Mouse (Mus musculus) c-Kit-positive CD71-positive TER-119-negative erythroid progenitor cells, embryonic 14.5 days (primary cell): Measurements from ENCODE around the gene Tmem89.

ENCODE experiments used
- DNase-seq: peaks from one replicate; pipeline ENCODE4 v3.0.0-alpha.2; 2013; ENCODE audit warnings: low read depth

Gene Tmem89

DNA sequence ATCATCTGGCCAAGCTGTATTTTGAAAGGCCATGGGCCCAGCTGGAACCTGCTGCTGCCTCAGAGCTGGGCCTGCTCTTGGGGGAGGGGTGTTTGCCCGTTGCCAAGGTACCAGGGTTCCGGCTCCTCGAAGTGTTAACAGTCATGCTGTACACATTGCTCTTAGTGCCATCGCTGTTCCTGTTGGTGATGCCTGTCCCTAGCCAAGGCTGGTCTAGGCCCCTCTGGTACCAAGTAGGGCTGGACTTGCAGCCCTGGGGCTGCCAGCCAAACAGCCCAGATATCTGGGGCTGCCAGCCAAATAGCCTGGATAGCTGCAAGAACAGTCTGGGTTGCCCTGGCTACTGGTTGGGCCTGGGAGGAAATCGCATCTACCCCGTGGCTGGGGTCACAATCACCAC lies at the start of gene Tmem89:
Tmem89 (plus strand) TSS at position 129 of the 400 bp plus-strand sequence.
- no peak for DNase-seq

DNA sequence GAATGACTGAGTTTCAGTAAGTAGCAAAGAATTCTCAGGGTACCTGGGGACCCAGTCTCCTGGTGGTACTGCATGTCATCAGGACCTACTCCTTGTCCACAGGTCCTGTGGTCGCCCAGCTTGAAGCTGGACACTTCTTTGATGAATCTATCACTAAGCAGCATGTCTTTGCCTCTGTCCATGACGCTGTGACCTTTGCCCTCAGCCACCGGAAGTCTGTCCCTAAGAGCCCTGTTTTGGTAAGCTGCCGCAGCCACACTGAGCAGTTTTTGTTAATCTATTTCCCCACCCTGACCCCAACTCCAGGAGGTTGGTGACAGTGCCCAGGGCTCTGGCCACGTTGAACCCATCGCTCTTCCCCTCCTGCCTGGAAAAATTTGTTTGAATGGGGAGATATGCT lies 2.1 kb upstream of the Tmem89 start:
- no peak for DNase-seq

DNA sequence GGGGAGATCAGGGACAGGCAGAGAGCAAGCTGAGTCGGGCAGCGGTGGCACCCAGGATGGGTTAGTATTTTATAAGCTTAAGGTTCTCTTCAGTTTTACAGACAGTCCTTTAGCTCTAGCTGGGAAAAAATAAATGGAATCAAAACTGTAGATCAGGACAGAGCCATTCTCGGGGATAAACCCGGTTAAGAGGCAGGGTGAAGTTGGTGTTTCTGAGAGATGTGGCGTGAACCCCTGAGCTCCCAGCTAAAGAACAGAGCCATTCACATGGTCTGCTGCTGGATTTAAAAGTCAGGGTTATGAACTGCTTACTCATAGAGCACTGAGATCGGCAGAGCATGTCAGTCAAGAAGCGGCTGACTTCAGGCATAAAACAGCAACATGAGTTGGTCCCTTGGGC lies 1.3 kb upstream of the Tmem89 start:
- no peak for DNase-seq

DNA sequence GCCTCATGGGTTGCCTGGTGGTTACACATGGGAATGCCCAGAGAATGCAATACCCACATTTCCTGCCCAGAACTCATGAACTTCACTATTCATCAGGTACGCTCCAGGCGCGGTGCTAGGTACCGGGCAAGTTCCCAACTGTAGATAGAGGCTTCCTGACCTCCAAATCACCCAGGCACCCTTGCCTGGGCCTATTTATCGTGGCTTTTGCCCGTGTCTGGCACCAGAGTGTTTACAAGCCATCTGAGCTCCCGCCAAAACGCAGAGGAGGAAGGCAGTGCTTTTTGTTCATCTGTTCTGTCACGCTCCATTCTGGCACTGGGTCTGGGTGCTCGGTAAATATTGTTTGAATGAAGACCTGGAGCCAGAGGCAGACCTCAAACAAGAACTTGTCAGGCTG lies 798 bp upstream of the Tmem89 start:
- no peak for DNase-seq

DNA sequence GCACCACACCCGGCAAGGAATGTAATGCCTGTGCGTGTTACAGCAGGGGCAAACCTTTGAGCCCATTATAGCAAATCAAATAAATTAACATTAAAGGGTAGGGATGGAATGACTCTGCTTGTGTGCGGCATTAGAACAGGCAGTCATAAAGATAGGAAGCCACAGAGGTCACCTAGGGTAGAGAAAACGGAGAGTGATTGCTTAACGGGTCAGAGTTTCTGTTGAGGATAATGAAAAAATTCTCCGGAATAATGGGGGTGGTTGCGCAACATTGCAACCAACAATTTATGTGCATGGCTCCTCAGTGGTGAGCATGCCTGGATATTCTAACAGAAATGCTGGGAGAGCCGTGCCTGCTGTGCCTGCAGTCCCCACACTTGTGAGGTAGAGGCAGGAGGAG lies 11.5 kb downstream of the Tmem89 start:
- DNase-seq, result no peak

DNA sequence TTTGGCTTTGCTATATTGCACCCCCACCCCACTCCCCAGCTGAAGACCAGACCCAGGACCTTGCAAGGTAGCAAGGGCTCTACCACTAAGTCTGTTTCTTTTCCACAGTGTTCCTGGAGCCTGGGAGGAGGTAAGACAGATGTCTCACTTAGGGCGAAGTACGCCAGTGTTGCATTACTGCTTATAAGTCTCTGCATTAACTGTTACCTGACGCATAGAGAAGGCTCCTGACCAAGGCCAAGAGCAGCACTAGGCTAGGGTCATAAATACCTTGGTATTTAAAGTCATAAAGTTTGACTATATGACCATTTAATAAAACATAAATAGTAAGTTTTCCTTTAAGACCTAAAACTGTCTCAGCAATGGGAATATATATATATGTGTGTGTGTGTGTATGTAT lies 14.0 kb downstream of the Tmem89 start:
- no peak for DNase-seq

DNA sequence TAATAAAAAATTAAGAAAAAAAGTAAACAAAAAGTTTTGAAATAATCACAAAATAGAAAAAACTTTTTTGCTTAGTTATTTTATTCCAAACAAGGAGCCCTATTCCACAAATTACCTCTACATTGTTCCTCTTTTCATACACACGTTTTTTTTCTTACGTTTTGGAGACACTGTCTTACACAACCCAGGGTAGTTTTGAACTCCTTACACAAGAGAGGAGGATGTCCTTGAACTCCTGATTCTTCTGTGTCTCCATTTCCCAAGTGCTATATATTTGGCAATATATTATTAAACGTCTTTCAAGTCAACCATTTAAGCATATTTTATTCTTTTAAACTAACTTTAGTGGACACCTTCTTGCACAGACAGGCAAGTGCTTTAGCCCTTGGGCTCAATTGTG lies 21.6 kb downstream of the Tmem89 start:
- no peak for DNase-seq

DNA sequence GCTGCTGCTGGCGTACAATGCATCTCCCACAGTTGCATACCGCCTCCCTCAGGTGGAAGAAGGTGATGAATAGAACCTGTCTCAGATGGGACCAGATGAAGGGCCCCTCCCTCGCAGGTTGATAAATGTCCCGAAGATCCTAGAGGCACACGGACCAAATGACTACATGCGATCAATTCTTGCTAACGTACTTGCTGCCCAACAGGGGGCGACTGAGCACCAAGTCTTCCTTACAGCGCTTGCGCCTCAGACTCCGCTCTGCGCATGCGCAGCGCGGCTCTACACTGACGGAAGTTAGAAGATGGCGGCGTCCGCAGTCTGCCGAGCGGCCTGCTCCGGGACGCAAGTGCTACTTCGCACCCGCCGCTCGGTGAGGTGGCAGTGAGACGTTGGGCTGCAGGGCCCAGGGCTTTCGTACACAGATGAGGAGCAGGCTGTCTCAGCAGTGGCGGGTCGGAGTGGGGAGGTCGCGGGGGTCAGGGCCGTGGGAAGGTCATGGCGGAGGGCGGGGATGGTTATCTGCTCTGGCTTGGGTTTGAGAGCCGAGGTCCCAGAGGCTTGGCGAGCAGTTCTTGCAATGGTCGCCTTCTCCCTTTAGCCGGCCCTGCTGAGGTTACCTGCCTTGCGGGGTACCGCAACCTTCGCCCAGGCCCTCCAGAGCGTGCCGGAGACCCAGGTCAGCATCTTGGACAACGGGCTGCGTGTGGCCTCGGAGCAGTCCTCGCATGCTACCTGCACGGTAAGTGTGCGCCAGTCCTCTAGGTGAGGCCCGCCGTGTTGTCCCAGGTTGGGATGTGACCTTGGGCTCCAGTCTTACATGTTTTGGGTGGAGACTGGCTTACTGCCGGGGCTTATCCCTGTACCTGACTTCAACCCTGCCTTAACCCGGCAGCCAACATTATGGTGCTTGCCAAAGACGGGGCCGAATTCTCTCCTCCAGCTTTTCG lies 22.3 kb downstream of the Tmem89 start, which contains the start of gene Uqcrc1:
Uqcrc1 (plus strand) TSS at position 216 of the 947 bp plus-strand sequence.
- DNase-seq, result peak; percentile 99

DNA sequence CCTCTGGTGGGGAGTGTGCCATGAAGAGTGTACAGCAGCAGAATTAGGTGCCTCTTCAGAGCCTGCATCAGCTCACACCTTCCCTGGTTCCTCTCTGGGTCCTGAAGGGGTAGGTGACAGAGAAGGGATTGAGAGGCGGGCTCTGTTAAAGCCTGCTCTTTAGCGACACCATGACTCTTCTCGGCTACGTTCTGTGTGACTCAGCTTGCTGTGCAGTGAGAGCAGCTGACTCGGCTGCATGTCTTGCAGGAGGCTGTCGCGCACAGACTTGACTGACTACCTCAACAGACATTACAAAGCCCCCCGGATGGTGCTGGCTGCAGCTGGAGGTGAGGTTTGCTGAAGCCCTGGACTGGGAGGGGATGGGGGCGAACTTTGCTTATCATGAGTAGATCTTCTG lies 30.7 kb downstream of the Tmem89 start:
- DNase-seq, result no peak

DNA sequence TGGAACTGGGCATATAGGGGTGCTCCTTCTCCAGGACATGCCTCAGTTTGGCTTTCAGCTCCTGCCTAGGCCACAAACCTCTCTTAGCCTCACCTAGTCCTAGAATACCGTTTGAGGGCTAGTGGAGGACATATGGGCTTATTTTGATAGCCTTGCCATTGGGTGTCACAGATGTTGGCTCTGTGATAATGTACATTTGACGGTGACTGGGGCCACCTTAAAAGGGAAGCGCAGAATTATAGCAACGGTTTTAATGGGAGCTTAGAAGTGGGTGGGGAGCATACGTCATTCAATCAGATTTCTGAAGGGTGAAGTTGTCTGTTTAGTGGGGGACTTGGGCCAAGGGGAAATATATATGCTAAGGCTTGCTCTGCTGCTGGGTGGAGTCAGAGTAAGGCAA lies 31.2 kb downstream of the Tmem89 start:
- DNase-seq, result peak; percentile 31

DNA sequence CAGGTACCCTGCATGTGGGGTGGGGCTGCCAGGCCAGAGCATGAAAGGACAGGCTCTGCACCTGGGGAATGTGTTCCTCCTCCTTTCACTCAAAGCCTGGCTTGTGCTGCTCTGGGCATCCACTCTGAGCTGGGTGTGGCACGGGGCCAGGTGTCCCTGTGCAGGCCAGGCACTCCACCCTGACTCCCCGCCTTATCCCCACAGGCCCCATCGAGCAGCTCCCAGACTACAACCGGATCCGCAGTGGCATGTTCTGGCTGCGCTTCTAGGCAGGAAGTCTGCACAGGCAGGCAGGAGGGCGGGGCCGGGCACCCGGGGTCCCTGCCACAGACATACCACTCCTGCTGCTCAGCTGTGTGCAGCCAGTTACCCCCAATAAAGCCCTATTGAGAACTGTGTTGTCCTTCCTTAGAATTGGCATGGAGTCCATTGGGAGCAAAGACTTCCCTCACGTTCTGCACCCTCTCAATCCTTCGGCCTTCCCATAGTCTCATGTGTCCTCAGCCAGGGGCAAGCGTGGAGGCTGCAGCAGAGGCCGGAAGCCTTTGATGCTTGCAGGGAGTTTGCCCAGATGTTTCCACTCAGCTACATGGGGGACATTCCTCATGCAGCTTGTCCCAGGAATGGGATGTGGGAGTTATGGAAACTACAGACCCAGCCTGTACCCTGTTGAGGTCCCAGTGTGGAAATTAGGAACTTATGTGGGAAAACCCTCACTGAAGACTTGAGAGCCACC lies 35.0 kb downstream of the Tmem89 start:
- no peak for DNase-seq

DNA sequence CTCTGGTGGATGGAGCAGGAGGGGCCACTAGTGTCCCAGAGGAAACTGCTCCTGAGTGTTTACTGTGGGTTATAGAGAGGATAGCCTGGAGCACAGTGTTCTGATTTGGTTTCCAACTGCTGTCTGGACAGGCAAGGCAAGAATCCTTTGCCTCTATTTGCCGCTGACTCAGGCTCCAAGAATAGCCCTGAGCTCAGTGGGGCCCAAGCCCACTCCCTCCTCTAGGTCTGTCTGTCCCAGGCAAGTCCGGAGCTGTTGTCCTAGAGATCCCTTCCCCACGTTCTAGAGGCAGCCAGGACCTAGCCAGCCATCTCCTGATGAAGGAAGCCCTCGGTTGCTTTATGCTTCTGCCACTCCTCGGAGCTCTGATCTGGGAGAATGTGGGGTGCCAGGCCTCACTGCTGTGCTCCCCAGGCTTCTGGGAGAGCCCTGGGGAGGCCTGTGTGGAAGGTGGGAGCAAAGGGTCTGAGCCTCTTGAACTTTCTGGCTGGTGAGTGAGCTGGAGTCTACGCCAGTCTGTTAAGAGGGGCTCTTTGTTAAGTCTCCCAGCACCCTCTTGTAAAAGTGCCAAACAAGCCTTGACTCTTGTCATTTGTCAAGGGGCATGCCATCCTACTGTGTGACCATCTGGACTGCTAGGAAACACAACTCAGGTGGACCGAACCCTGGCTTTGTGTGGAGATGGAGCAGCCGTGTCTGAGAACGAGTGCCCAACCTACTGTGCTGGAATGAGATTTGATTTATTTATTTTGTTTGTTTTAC lies 35.7 kb downstream of the Tmem89 start:
- DNase-seq, result no peak

DNA sequence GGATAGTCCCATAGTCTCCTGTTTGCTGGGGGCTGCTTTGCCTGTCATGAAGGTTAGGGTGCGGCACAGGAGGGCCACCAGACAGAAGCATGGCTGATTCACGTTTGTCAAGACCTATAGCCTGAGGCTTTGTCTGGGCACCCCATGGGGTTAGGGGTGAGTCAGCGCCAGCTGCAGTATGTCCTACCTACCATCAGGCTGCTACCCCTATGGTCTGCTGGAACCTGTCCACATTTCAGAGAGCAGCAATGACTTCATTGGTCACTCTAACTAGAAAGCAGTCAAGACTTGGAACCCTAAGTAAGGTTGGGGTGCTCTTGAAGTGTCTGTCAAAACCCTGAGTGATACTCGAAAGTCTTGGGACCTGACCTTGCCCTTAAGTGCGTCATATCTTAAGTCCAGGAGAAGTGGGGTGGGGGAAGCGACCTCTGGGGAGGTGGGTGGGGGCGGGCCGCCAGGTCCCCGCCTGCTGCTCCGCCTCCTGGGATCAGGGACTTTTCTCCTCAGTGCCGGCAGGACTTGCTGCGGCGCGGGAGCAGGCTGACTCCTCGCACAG lies 38.7 kb downstream of the Tmem89 start, which contains the start of gene Col7a1:
Col7a1 (plus strand) TSS at position 506 of the 556 bp plus-strand sequence.
- no peak for DNase-seq

DNA sequence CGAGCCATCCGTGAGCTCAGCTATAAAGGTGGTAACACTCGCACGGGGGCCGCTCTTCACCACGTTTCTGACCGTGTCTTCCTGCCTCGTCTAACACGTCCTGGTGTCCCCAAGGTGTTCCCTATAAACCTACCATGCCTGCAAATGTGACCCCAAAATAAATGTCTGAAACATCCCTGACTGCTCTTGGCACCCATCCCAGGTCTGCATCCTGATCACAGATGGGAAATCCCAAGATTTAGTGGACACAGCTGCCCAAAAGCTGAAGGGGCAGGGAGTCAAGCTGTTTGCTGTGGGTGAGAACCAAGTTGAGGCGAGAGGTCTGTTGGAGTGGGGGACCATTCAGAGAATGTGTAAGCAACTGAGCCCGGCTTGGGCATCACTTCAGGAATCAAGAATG lies 40.8 kb downstream of the Tmem89 start:
- DNase-seq, result no peak

DNA sequence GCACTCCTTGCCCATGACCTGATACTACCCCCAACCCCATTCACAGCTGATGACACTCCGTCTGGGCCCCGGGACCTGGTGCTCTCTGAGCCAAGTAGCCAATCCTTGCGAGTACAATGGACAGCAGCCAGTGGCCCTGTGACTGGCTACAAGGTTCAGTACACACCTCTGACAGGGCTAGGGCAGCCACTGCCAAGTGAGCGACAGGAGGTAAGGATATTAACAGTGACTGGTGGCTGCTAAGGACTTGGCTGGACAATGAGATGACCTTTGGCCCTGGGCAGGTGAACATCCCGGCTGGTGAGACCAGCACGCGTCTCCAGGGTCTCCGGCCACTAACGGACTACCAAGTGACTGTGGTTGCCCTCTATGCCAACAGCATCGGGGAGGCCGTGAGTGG lies 41.4 kb downstream of the Tmem89 start:
- DNase-seq, result no peak

DNA sequence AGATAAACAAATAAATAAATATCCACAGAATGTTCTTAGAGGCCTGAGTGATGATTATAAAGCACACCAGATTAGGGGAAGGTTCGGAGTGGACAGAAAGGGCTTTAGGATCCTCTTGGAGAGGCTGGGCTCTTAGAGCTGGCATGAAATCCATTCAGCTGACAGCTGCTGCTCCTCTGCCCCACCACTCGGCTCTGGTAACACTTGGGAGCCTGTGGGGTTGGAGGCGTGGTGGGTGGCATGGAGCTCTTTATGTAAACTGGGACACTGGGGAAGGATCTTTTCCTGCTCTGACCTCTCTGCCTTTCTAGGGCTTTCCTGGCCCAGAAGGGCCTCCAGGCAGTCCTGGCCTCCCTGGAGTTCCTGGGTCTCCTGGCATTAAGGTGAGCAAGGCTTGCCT lies 49.2 kb downstream of the Tmem89 start:
- no peak for DNase-seq

DNA sequence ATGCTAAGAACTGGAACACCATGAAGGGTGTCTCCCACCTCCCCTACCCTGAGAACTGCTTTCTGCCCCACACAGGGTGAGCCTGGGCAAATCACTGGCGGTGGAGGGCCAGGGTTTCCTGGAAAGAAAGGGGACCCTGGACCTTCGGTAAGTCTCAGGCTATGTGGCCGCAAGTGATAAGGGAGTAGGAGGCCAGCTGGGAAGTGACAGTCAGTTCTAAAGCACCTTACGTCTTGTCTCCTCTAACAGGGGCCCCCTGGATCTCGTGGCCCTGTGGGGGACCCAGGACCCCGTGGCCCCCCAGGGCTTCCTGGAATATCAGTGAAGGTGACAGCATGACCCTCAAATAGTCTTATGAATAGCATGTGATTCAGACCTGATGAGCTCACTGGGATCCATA lies 49.9 kb downstream of the Tmem89 start:
- no peak for DNase-seq
